Comparison of ENCODE assay signal across 8 mouse cellular contexts in genomic region chr4:138325466-138326076, GRCm38 (mm10). TPM values are rescaled to one million over a fixed set of nuclear protein-coding genes. Genes with fewer than 3 reads are reported as not detected.
DNase-seq lines count a peak whose midpoint lies in the region; ATAC-seq and TF ChIP-seq lines count a peak whose summit lies in the region.

No protein-coding gene starts in this region.

- H3K36me3 ChIP-seq in forebrain, postnatal 0 days (ENCODE audit: insufficient read depth): peaks cover under 1% of the 10 kb centered on the region; the same call in 1 of the 2 replicates
- H3K36me3 ChIP-seq in lung, embryonic 15.5 days: no peaks in the 10 kb centered on the region
- H3K36me3 ChIP-seq in thymus, adult 2 months (ENCODE audit: control insufficient read depth, insufficient read depth, low read length): no peaks in the 10 kb centered on the region

- no peak for TF ChIP-seq CTCF in cerebellum, adult 2 months (IDR thresholded peaks at IDR 0.05; ENCODE audit: borderline replicate concordance, insufficient read depth, low read depth, low read length)
- TF ChIP-seq CTCF in forebrain, postnatal 0 days (IDR thresholded peaks at IDR 0.05; ENCODE audit: low read depth): no peak; the same call in 1 of the 2 replicates
- no peak for TF ChIP-seq CTCF in thymus, adult 2 months (IDR thresholded peaks at IDR 0.05; ENCODE audit: borderline replicate concordance, control insufficient read depth, extremely low read depth, insufficient read depth, low read length, poor library complexity)

- peak overlapping the region; percentile 61 for H3K4me2 ChIP-seq in forebrain, postnatal 0 days (ENCODE audit: low read depth)
- peak overlapping the region; percentile 75 for H3K4me2 ChIP-seq in lung, embryonic 15.5 days

- H3K4me1 ChIP-seq in cerebellum, adult 2 months (ENCODE audit: control insufficient read depth, insufficient read depth, low read length): peaks cover 4% of the 10 kb centered on the region
- H3K4me1 ChIP-seq in forebrain, postnatal 0 days (ENCODE audit: insufficient read depth): 0 out of 2 replicates have a peak, but pooled peaks cover 12% of the 10 kb centered on the region
- peaks cover 17% of the 10 kb centered on the region for H3K4me1 ChIP-seq in lung, embryonic 15.5 days
- peaks cover 2% of the 10 kb centered on the region for H3K4me1 ChIP-seq in thymus, adult 2 months (replicated peaks; ENCODE audit: control insufficient read depth, insufficient read depth, low read length)

- peak overlapping the region; percentile 90 for H3K9ac ChIP-seq in forebrain, postnatal 0 days
- peak overlapping the region; percentile 79 for H3K9ac ChIP-seq in lung, embryonic 15.5 days

- peak overlapping the region; percentile 79 for H3K27ac ChIP-seq in cerebellum, adult 2 months (ENCODE audit: insufficient read depth, low read length)
- peak overlapping the region; percentile 94 for H3K27ac ChIP-seq in forebrain, postnatal 0 days (ENCODE audit: low read depth, low read length)
- H3K27ac ChIP-seq in lung, embryonic 15.5 days: peak overlapping the region; percentile 99
- peak overlapping the region; percentile 62 for H3K27ac ChIP-seq in thymus, adult 2 months (ENCODE audit: control insufficient read depth, insufficient read depth, low read length)

- DNase-seq in MEL-GATA-1-ER (ENCODE audit: extremely low read depth, low read depth): peak; percentile 47
- peak; percentile 94 to 97 for DNase-seq in cerebellum, adult 2 months
- DNase-seq in forebrain, postnatal 0 days: peak; percentile 82
- DNase-seq in heart, postnatal 4 days: peak; percentile 98
- DNase-seq in layer of hippocampus, adult 9-10 months (ENCODE audit: low spot score): peak; percentile 83
- peak; percentile 91 for DNase-seq in ovary, adult 18-20 months (ENCODE audit: low spot score)
- peak; percentile 91 for DNase-seq in thymus, adult 2 months

- peak; percentile 79 for ATAC-seq in forebrain, postnatal 0 days
- peak; percentile 95 for ATAC-seq in lung, embryonic 15.5 days (ENCODE audit: borderline replicate concordance, extremely low read depth, low FRiP score, low TSS enrichment)

- peak overlapping the region; percentile 68 for H3K4me3 ChIP-seq in cerebellum, adult 2 months (replicated peaks; ENCODE audit: insufficient read depth, low read depth, low read length)
- H3K4me3 ChIP-seq in forebrain, postnatal 0 days (ENCODE audit: low read depth, low read length): peak overlapping the region; percentile 98
- H3K4me3 ChIP-seq in lung, embryonic 15.5 days: peak overlapping the region; percentile 97
- peak overlapping the region; percentile 81 for H3K4me3 ChIP-seq in thymus, adult 2 months (ENCODE audit: control insufficient read depth, insufficient read depth, low read length)

- under 1% methylated on average over 45 of the region's 45 CpGs for WGBS in cerebellum, adult 2 months
- WGBS in forebrain, postnatal 0 days: 2% methylated on average over 45 of the region's 45 CpGs
- WGBS in lung, embryonic 15.5 days: under 1% methylated on average over 45 of the region's 45 CpGs
- WGBS in thymus, adult 2 months: under 1% methylated on average over 45 of the region's 45 CpGs

- H3K27me3 ChIP-seq in cerebellum, adult 2 months (ENCODE audit: control insufficient read depth, insufficient read depth, low read length): no peaks in the 10 kb centered on the region
- H3K27me3 ChIP-seq in forebrain, postnatal 0 days (ENCODE audit: insufficient read depth, low read length): no peaks in the 10 kb centered on the region
- H3K27me3 ChIP-seq in lung, embryonic 15.5 days: peaks cover 7% of the 10 kb centered on the region
- no peaks in the 10 kb centered on the region for H3K27me3 ChIP-seq in thymus, adult 2 months (ENCODE audit: control insufficient read depth, insufficient read depth, low read length)

- H3K9me3 ChIP-seq in forebrain, postnatal 0 days (ENCODE audit: low read length): no peaks in the 10 kb centered on the region
- H3K9me3 ChIP-seq in lung, embryonic 15.5 days: no peaks in the 10 kb centered on the region

- TF ChIP-seq POLR2A in cerebellum, adult 2 months (IDR thresholded peaks at IDR 0.05; ENCODE audit: borderline replicate concordance, insufficient read depth, low read length): peak; percentile 29; the same call in 1 of the 2 replicates
- no peak for TF ChIP-seq POLR2A in thymus, adult 2 months (IDR thresholded peaks at IDR 0.05; ENCODE audit: control insufficient read depth, extremely low read depth, insufficient read depth, low read length, poor library complexity)

RNA-seq across cellular contexts. Expression of gene Pink1, which starts 0.5 kb away (rescaled TPM):
- polyA plus RNA-seq in cerebellum, adult 2 months (2012; rRNA removed): 404 and 437 TPM in 2 replicates
- 224 and 230 TPM in 2 replicates for total RNA-seq in forebrain, postnatal 0 days (2014; rRNA removed)
- polyA plus RNA-seq in forebrain, postnatal 0 days (2015; fragmentation: Nextera tagmentation; extraction: Ambion mirVana): 152 TPM in 2 replicates
- total RNA-seq in heart, postnatal 4 days (2021): 100 to 1,000 TPM; 163 to 177 TPM
- polyA plus RNA-seq in lung, embryonic 15.5 days (2015; fragmentation: Nextera tagmentation; extraction: Ambion mirVana): 46.0 and 47.0 TPM in 2 replicates
- polyA plus RNA-seq in thymus, adult 2 months (2012; rRNA removed): 82.3 and 103 TPM in 2 replicates

RNA-seq across cellular contexts. Expression of gene Ddost, which starts 21.0 kb away (rescaled TPM):
- 98.3 and 101 TPM in 2 replicates for polyA plus RNA-seq in cerebellum, adult 2 months (2012; rRNA removed)
- 160 and 184 TPM in 2 replicates for total RNA-seq in forebrain, postnatal 0 days (2014; rRNA removed)
- polyA plus RNA-seq in forebrain, postnatal 0 days (2015; fragmentation: Nextera tagmentation; extraction: Ambion mirVana): 181 and 212 TPM in 2 replicates
- total RNA-seq in heart, postnatal 4 days (2021): 100 to 1,000 TPM; 104 to 105 TPM
- 413 and 429 TPM in 2 replicates for polyA plus RNA-seq in lung, embryonic 15.5 days (2015; fragmentation: Nextera tagmentation; extraction: Ambion mirVana)
- polyA plus RNA-seq in thymus, adult 2 months (2012; rRNA removed): 173 and 195 TPM in 2 replicates

RNA-seq across cellular contexts. Expression of gene Cda, which starts 42.2 kb away (rescaled TPM):
- 12.6 and 15.4 TPM in 2 replicates for polyA plus RNA-seq in cerebellum, adult 2 months (2012; rRNA removed)
- total RNA-seq in forebrain, postnatal 0 days (2014; rRNA removed): 3.6 TPM in 2 replicates
- polyA plus RNA-seq in forebrain, postnatal 0 days (2015; fragmentation: Nextera tagmentation; extraction: Ambion mirVana): 3.2 and 4.9 TPM in 2 replicates
- 1 to 10 TPM; 5.9 to 6.9 TPM for total RNA-seq in heart, postnatal 4 days (2021)
- polyA plus RNA-seq in lung, embryonic 15.5 days (2015; fragmentation: Nextera tagmentation; extraction: Ambion mirVana): 21.7 and 22.9 TPM in 2 replicates
- 0.24 and 0.60 TPM in 2 replicates for polyA plus RNA-seq in thymus, adult 2 months (2012; rRNA removed)

Comparison
In these comparisons a context has a peak if more than half of its experiments do, and no peak if none do; other contexts are left out.
1. Peak in every context shown above with its lines: DNase-seq, ATAC-seq, H3K4me3 ChIP-seq and H3K27ac ChIP-seq.
2. DNase-seq: peak in every context shown above with its lines; median percentile 98 in heart, postnatal 4 days; 96 in cerebellum, adult 2 months; 91 in ovary, adult 18-20 months; 91 in thymus, adult 2 months; 83 in layer of hippocampus, adult 9-10 months; 82 in forebrain, postnatal 0 days; 47 in MEL-GATA-1-ER.